16 mouse cellular contexts compared by ENCODE assay signal in the genomic region with DNA sequence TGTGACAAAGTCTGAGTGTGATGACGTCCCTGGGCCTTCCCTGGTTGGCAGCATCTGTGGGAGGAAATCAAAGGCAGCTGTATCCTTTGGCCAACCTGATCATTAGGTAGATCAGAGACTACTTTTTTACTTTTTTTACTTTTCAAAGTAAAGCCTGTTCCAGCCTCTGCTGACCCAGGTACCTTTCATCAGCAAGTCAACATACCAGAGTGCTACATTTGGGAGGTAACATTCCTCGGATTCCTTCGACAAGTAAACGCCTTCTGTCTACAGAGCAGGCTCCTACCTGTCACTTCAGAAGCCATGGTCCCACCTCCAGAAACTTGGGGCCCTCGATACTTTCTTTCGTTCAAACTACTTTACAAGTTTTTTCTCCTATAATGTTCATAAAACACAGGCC.
DNase-seq lines count a peak whose midpoint lies in the region; ATAC-seq and TF ChIP-seq lines count a peak whose summit lies in the region.
"Had no signal": no experiment of that assay in that cellular context is flagged by ENCODE, and none has a peak within 500 bp of the region (broad histone marks: within the 10 kb centered on the region; RNA-seq: fewer than 3 reads in every experiment).

No protein-coding gene starts in this region.

- H3K9ac ChIP-seq in ES-Bruce4 (ENCODE audit: low read depth, poor library complexity, severe bottlenecking): peak overlapping the region; percentile 66
- no peak overlapping the region for H3K9ac ChIP-seq in limb, embryonic 13.5 days
- H3K9ac ChIP-seq: hindbrain, embryonic 15.5 days; liver, embryonic 12.5 days; midbrain, embryonic 12.5 days; neural tube, embryonic 13.5 days had no signal

- no peak for TF ChIP-seq CTCF in ES-Bruce4 (IDR thresholded peaks at IDR 0.05; ENCODE audit: low read depth, low read length)

- H3K27ac ChIP-seq in ES-Bruce4 (ENCODE audit: insufficient read depth, low read length): peak overlapping the region; percentile 96
- 0 out of 2 replicates have a peak overlapping the region, but pooled peaks have one; percentile 65 for H3K27ac ChIP-seq in limb, embryonic 13.5 days
- H3K27ac ChIP-seq: heart, adult 2 months; hindbrain, embryonic 15.5 days; liver, embryonic 12.5 days; midbrain, embryonic 12.5 days; neural tube, embryonic 13.5 days had no signal

- H3K4me2 ChIP-seq in limb, embryonic 13.5 days (replicated peaks): no peak overlapping the region
- H3K4me2 ChIP-seq: hindbrain, embryonic 15.5 days; liver, embryonic 12.5 days; midbrain, embryonic 12.5 days; neural tube, embryonic 13.5 days had no signal

- ATAC-seq in limb, embryonic 13.5 days (ENCODE audit: low FRiP score, low read depth): no peak
- ATAC-seq: liver, embryonic 12.5 days had no signal

- peaks cover 4% of the 10 kb centered on the region for H3K4me1 ChIP-seq in ES-Bruce4 (ENCODE audit: control insufficient read depth, insufficient read depth, low read length)
- peaks cover 22% of the 10 kb centered on the region for H3K4me1 ChIP-seq in limb, embryonic 13.5 days
- H3K4me1 ChIP-seq: hindbrain, embryonic 15.5 days had no signal

- peak; percentile 84 for DNase-seq in ZHBTc4 (ENCODE audit: low read depth, low spot score)
- peak; percentile 47 for DNase-seq in lung, postnatal 36 days
- DNase-seq in cerebellum, adult 11 months: no peak
- no peak for DNase-seq in cerebellum, postnatal 14 days
- DNase-seq in ovary, postnatal 36 days (ENCODE audit: low spot score): no peak
- DNase-seq: adrenal gland, postnatal 10 days; gastrocnemius, postnatal 10 days; heart, adult 2 months; kidney, postnatal 25 days; layer of hippocampus, adult 9-11 months had no signal

- H3K4me3 ChIP-seq in ES-Bruce4 (ENCODE audit: low read depth, low read length): no peak overlapping the region
- no peak overlapping the region for H3K4me3 ChIP-seq in limb, embryonic 13.5 days
- H3K4me3 ChIP-seq: heart, adult 2 months; hindbrain, embryonic 15.5 days; liver, embryonic 12.5 days; midbrain, embryonic 12.5 days; neural tube, embryonic 13.5 days had no signal

- no peaks in the 10 kb centered on the region for H3K36me3 ChIP-seq in ES-Bruce4 (ENCODE audit: control insufficient read depth, insufficient read depth, low read length, poor library complexity, severe bottlenecking)
- no peaks in the 10 kb centered on the region for H3K36me3 ChIP-seq in limb, embryonic 13.5 days
- H3K36me3 ChIP-seq: hindbrain, embryonic 15.5 days; liver, embryonic 12.5 days; midbrain, embryonic 12.5 days; neural tube, embryonic 13.5 days had no signal

- no peaks in the 10 kb centered on the region for H3K27me3 ChIP-seq in ES-Bruce4 (ENCODE audit: control insufficient read depth, insufficient read depth, low read length, poor library complexity, severe bottlenecking)
- no peaks in the 10 kb centered on the region for H3K27me3 ChIP-seq in limb, embryonic 13.5 days
- H3K27me3 ChIP-seq: hindbrain, embryonic 15.5 days; liver, embryonic 12.5 days; neural tube, embryonic 13.5 days had no signal

- 38% methylated on average over 6 of the region's 6 CpGs for WGBS in limb, embryonic 13.5 days

- no peak for TF ChIP-seq POLR2A in ES-Bruce4 (IDR thresholded peaks at IDR 0.05; ENCODE audit: insufficient read depth, low read length)

- no peak for TF ChIP-seq EP300 in ES-Bruce4 (IDR thresholded peaks at IDR 0.05; ENCODE audit: insufficient read depth, low read depth, low read length)

- no peaks in the 10 kb centered on the region for H3K9me3 ChIP-seq in ES-Bruce4 (replicated peaks; ENCODE audit: control insufficient read depth, insufficient read depth, low read length, poor library complexity, severe bottlenecking)
- H3K9me3 ChIP-seq in limb, embryonic 13.5 days: no peaks in the 10 kb centered on the region
- H3K9me3 ChIP-seq: hindbrain, embryonic 15.5 days; liver, embryonic 12.5 days; midbrain, embryonic 12.5 days; neural tube, embryonic 13.5 days had no signal

Comparison
In these comparisons a context has a peak if more than half of its experiments do, and no peak if none do; other contexts are left out.
1. DNase-seq: peak in ZHBTc4 (single experiment) and lung, postnatal 36 days (single experiment); none in cerebellum, adult 11 months (single experiment), cerebellum, postnatal 14 days (0 of 2) and ovary, postnatal 36 days (single experiment).